Mouse (Mus musculus): ENCODE measurements at regions not wholly inside any gene's neighbourhood (a gene's known extent, or its start where the extent isn't known, plus 50 kb on each side); places are given as distances from the start of the nearest gene placed in this dataset.
A peak's percentile ranks its signal among the peaks of the same experiment; 100 is the strongest.
"Not testable (repeated sequence)": the region's sequence is repeated elsewhere in the genome, so short reads cannot be mapped to it uniquely, and the experiment has no call there.

DNA sequence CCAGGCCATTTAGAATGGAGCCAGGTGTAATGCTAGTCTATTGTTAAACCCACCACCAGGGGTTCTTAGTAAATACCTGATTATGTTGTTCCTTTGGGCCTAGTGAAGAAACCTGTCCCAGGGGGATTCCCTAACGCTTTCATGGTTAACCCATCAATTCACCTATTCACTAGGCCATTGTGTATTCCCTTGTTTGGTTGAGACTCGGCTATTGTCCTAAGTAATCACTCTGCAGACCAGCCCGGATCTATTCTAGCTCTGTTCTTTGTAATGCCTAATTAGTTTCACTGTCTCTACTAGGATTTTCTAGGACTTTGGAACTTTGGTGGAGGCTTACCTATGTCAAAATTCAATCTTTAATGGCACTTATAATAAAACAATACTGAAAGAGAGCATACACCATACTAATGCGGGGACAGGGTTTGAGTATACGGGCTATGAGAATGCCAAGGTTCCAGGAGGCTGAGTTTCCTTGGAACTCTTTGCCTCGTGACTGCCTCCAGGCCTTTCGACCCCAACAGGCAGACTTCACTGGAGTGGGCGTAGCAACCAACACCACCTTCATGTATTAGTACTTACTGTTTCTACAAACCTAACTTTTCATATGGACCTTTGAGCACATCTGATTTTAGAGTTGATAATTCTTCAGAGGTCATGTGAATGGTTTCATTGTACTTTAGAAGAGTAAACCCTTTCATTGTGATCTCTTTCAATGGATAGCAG lies 163.9 kb downstream of the Cbln4 start:
- not testable (repeated sequence) for H3K36me3 ChIP-seq (ENCODE audit: insufficient read depth, low read length); H3K4me3 ChIP-seq (replicated peaks; ENCODE audit: low read length); H3K9me3 ChIP-seq (ENCODE audit: low read length); H3K27me3 ChIP-seq (ENCODE audit: insufficient read depth, low read length)
- H3K4me1 ChIP-seq (replicated peaks; ENCODE audit: low read depth, low read length), result peaks cover 40% of the 10 kb centered on the region
- TF ChIP-seq POU5F1 (IDR thresholded peaks at IDR 0.05; ENCODE audit: borderline replicate concordance, low read length) (peak; percentile 56; the same call in 1 of the 2 replicates), NANOG (IDR thresholded peaks at IDR 0.05; ENCODE audit: borderline replicate concordance, low read length) (peak; percentile 99)

DNA sequence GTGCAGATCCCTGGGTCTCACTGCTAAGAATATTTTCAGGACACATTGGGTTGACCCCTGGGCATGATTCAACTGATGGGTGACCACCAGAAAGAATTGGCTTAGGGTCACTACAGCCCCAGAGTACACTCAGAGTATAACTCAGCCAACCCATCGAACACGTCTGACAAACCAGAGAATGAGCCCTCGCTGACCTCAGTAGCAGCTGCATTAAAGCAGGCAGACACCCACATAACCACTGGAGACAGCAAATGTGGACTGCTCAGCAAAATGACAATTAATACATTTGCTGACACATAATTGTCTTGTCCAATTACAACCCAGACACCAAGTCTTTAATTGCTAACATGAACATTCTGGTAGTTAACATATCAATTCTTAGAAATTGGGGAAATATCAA lies 175.7 kb downstream of the Cbln4 start:
- Histone ChIP-seq H3K36me3 (ENCODE audit: insufficient read depth, low read length) (no peaks in the 10 kb centered on the region), H3K4me1 (replicated peaks; ENCODE audit: low read depth, low read length) (0 out of 2 replicates have a peak, but pooled peaks cover 2% of the 10 kb centered on the region), H3K27me3 (ENCODE audit: insufficient read depth, low read length) (no peaks in the 10 kb centered on the region), H3K9me3 (ENCODE audit: low read length) (no peaks in the 10 kb centered on the region), H3K4me3 (replicated peaks; ENCODE audit: low read length) (no peak overlapping the region)
- TF ChIP-seq CTCF (conservative IDR thresholded peaks at IDR 0.05; ENCODE audit: low read length), result no peak
- TF ChIP-seq POU5F1 (IDR thresholded peaks at IDR 0.05; ENCODE audit: borderline replicate concordance, low read length), result no peak

DNA sequence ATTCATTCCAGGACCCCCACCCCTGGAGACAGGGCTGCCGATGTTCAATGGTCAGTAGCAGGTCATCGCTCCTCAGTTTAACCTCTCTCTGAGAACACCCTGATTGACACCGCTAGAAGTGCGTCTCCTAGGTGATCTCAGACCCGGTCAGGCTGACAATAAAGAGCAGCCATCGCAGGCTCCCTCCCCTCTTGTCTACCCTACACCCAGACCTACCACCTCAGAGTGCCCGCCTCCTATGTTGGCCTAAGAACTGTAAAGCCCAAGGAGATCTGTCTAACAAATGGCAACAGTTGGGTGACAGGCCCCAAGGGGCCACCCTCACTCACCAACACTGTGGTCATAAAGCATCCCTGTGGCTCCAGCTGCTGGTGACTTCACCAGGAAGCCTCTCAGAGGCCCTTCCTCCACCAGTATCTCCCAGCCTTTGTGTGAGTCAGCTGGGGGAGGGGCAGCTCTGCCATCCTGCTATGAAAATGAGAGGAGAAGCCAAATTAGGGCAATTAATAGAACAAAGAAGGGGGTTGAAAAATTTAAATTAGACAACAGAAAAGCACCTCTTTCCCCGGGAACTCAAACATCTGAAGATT lies 178.8 kb downstream of the Cbln4 start:
- no peaks in the 10 kb centered on the region for H3K27me3 ChIP-seq (ENCODE audit: insufficient read depth, low read length)
- H3K4me1 ChIP-seq (replicated peaks; ENCODE audit: low read depth, low read length), result 0 out of 2 replicates have a peak, but pooled peaks cover 2% of the 10 kb centered on the region
- TF ChIP-seq CTCF (conservative IDR thresholded peaks at IDR 0.05; ENCODE audit: low read length) (no peak), POU5F1 (IDR thresholded peaks at IDR 0.05; ENCODE audit: borderline replicate concordance, low read length) (no peak), NANOG (IDR thresholded peaks at IDR 0.05; ENCODE audit: borderline replicate concordance, low read length) (no peak)
- no peaks in the 10 kb centered on the region for H3K36me3 ChIP-seq (ENCODE audit: insufficient read depth, low read length)
- no peaks in the 10 kb centered on the region for H3K9me3 ChIP-seq (ENCODE audit: low read length)
- H3K4me3 ChIP-seq (replicated peaks; ENCODE audit: low read length), result no peak overlapping the region

DNA sequence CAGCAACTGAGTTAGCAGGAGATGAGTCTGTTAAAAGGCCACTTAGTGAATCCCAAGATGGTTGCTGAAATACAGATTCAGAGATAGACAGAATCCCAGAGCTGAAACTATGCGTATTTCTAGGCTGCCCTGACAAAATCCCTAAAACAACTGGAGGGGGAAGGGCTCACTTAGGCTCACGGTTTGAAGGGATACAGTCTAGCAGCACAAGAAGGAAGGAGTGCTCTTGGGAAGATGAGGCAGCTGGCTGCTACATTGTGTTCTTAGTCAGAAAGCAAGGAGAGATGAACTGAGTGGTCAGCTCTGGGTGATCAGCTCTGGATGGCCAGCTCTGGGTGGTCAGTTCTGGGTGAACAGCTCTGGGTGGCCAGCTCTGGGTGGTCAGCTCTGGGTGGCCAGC lies 180.6 kb downstream of the Cbln4 start:
- TF ChIP-seq NANOG (IDR thresholded peaks at IDR 0.05; ENCODE audit: borderline replicate concordance, low read length) (no peak; the same call in 1 of the 2 replicates), CTCF (conservative IDR thresholded peaks at IDR 0.05; ENCODE audit: low read length) (no peak), POU5F1 (IDR thresholded peaks at IDR 0.05; ENCODE audit: borderline replicate concordance, low read length) (no peak)
- H3K27me3 ChIP-seq (ENCODE audit: insufficient read depth, low read length), result no peaks in the 10 kb centered on the region
- 0 out of 2 replicates have a peak, but pooled peaks cover 2% of the 10 kb centered on the region for H3K4me1 ChIP-seq (replicated peaks; ENCODE audit: low read depth, low read length)
- no peak overlapping the region for H3K4me3 ChIP-seq (replicated peaks; ENCODE audit: low read length)
- H3K36me3 ChIP-seq (ENCODE audit: insufficient read depth, low read length), result no peaks in the 10 kb centered on the region
- H3K9me3 ChIP-seq (ENCODE audit: low read length), result no peaks in the 10 kb centered on the region

DNA sequence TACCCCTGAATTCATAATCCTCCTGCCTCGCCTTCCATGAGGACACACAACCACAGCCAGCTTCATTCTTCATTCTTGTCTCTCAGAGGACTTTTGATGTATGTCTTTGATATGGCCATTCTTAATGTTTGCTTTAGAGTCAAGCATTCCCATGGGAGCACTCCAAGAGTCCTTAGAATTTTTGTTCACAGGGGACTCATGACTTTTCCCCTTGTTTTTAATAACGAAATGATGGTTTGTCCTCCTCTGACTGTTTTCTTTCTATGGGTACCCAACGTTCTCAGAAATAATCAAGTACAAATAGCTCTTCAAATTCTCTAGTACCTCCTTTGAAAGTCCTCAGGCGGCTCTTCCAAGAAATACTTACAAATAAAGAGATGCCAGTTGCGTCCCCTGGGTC lies 184.4 kb downstream of the Cbln4 start:
- Histone ChIP-seq H3K4me1 (replicated peaks; ENCODE audit: low read depth, low read length) (peaks cover 5% of the 10 kb centered on the region; the same call in 1 of the 2 replicates), H3K27me3 (ENCODE audit: insufficient read depth, low read length) (no peaks in the 10 kb centered on the region), H3K9me3 (ENCODE audit: low read length) (no peaks in the 10 kb centered on the region), H3K4me3 (replicated peaks; ENCODE audit: low read length) (no peak overlapping the region), H3K36me3 (ENCODE audit: insufficient read depth, low read length) (no peaks in the 10 kb centered on the region)
- TF ChIP-seq CTCF (conservative IDR thresholded peaks at IDR 0.05; ENCODE audit: low read length) (no peak), POU5F1 (IDR thresholded peaks at IDR 0.05; ENCODE audit: borderline replicate concordance, low read length) (no peak), NANOG (IDR thresholded peaks at IDR 0.05; ENCODE audit: borderline replicate concordance, low read length) (no peak)

DNA sequence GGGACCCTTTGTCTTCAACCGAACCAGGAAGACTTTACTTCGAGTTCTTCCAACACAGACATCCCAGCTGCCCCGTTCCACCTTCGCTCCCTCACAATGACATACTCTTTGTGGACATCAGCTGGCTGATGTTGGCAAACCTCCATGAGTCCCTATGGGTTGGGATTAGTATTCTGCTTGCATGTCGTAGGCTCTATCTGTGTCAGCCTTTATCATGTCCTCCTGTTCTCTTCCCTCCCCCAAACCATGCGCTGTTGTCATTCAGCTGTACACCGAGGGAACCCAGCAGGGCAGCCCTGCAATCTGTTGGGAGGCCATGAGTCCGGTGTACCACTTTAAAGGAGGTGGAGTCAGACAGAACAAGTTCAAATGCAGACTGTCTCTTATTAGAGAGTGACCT lies 186.8 kb downstream of the Cbln4 start:
- TF ChIP-seq NANOG (IDR thresholded peaks at IDR 0.05; ENCODE audit: borderline replicate concordance, low read length), result no peak
- TF ChIP-seq POU5F1 (IDR thresholded peaks at IDR 0.05; ENCODE audit: borderline replicate concordance, low read length), result no peak
- TF ChIP-seq CTCF (conservative IDR thresholded peaks at IDR 0.05; ENCODE audit: low read length), result no peak
- peaks cover 16% of the 10 kb centered on the region for H3K4me1 ChIP-seq (replicated peaks; ENCODE audit: low read depth, low read length)
- H3K27me3 ChIP-seq (ENCODE audit: insufficient read depth, low read length), result no peaks in the 10 kb centered on the region
- no peaks in the 10 kb centered on the region for H3K9me3 ChIP-seq (ENCODE audit: low read length)
- H3K36me3 ChIP-seq (ENCODE audit: insufficient read depth, low read length), result no peaks in the 10 kb centered on the region
- no peak overlapping the region for H3K4me3 ChIP-seq (replicated peaks; ENCODE audit: low read length)

DNA sequence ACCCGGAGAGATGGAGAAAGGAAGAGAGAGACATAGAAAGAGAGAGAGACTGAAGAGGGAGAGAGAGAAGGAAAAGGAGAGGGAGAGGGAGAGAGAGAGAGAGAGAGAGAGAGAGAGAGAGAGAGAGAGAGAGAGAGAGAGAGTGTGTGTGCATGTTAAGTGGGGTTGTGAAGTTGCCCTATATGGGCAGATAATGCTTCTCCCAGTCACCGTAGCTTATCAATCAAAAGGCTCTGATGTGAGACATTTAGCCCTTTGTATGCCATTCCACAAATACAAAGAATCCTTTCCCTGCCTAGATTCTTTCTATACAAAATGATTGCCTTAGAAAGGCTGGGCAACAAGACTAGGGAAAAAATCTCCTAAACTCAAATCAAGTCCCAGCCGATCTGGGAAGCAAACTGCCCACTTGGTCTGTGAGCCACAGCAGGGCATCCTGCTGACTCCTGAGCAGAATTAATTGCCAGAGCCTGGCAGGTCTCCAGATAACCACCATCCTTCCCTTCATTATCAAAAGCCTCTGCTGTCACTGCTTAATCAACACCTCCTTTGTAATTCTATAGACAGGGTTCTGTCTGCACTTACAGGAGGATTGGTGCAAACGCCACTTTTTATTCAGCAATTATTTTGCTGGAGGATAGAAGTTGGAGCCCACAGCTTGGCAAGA lies 196.3 kb downstream of the Cbln4 start:
- Histone ChIP-seq H3K36me3 (ENCODE audit: insufficient read depth, low read length) (no peaks in the 10 kb centered on the region), H3K27me3 (ENCODE audit: insufficient read depth, low read length) (no peaks in the 10 kb centered on the region), H3K4me1 (replicated peaks; ENCODE audit: low read depth, low read length) (0 out of 2 replicates have a peak, but pooled peaks cover 3% of the 10 kb centered on the region), H3K4me3 (replicated peaks; ENCODE audit: low read length) (no peak overlapping the region), H3K9me3 (ENCODE audit: low read length) (peaks cover 9% of the 10 kb centered on the region)
- no peak for TF ChIP-seq NANOG (IDR thresholded peaks at IDR 0.05; ENCODE audit: borderline replicate concordance, low read length)
- TF ChIP-seq POU5F1 (IDR thresholded peaks at IDR 0.05; ENCODE audit: borderline replicate concordance, low read length), result no peak
- no peak for TF ChIP-seq CTCF (conservative IDR thresholded peaks at IDR 0.05; ENCODE audit: low read length)

DNA sequence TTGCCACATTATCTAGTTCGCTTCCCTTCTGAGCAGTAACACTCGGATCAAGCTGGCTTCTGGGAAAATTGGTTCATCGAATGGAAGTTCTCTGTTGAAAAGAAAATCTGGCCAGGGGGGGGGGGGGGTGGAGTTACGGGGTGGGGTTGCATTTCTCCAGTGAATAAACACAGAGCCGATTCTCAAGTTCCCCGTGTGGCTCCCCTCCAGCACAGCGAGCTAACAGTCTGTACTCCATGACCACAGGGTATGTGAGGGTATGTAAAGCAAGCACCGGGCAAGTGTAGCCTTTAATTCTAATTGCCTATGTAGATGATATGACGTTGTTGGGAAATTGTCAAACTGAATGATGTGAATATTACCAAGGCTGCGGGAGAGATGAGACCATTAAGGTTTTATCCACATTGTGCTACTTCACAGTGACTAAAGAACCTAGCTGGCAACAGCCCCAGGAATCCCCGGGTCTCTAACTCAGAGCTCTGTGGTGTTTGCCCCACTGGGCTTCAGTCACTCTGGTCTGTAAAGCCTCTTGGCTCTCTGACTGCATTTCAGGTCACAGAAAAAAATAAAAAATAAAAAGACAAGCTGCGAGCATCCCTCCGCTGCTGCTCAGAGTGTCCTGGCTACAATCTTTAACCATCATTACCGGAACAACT lies 203.1 kb downstream of the Cbln4 start:
- TF ChIP-seq POU5F1 (IDR thresholded peaks at IDR 0.05; ENCODE audit: borderline replicate concordance, low read length) (no peak), CTCF (conservative IDR thresholded peaks at IDR 0.05; ENCODE audit: low read length) (no peak), NANOG (IDR thresholded peaks at IDR 0.05; ENCODE audit: borderline replicate concordance, low read length) (no peak)
- no peaks in the 10 kb centered on the region; the same call in 1 of the 2 replicates for H3K27me3 ChIP-seq (ENCODE audit: insufficient read depth, low read length)
- H3K9me3 ChIP-seq (ENCODE audit: low read length), result no peaks in the 10 kb centered on the region
- H3K36me3 ChIP-seq (ENCODE audit: insufficient read depth, low read length), result no peaks in the 10 kb centered on the region
- peaks cover 22% of the 10 kb centered on the region for H3K4me1 ChIP-seq (replicated peaks; ENCODE audit: low read depth, low read length)
- H3K4me3 ChIP-seq (replicated peaks; ENCODE audit: low read length), result no peak overlapping the region
